Mouse (Mus musculus) kidney, embryonic 14.5 days (tissue): ENCODE data around the gene Rmnd5b. TPM values are rescaled to one million over a fixed set of nuclear protein-coding genes. Genes with fewer than 3 reads are reported as not detected.
"Not testable (repeated sequence)": the region's sequence is repeated elsewhere in the genome, so short reads cannot be mapped to it uniquely, and the experiment has no call there.

Experiments
- ATAC-seq: fragments of 200-750 bp; cut with Nextera tagmentation; 2 replicates; pipeline ENCODE4 v1.8.0; 2017; ENCODE audit warnings: moderate number of reproducible peaks, mild to moderate bottlenecking, moderate TSS enrichment, moderate library complexity; ENCODE audit not compliant: low FRiP score, low TSS enrichment
- H3K27ac ChIP-seq: fragments of 300-500 bp; sonication (generic); 2 replicates; pipeline ENCODE4 v1.5.1; 2014; ENCODE audit warnings: low read depth, mild to moderate bottlenecking, low read length, moderate library complexity, mixed read lengths
- H3K27me3 ChIP-seq: fragments of 300-500 bp; sonication (generic); 2 replicates; pipeline ENCODE4 v1.6.1; 2014; ENCODE audit warnings: mild to moderate bottlenecking, low read length; ENCODE audit not compliant: control insufficient read depth, insufficient read depth
- H3K36me3 ChIP-seq: fragments of 300-500 bp; sonication (generic); 2 replicates; pipeline ENCODE4 v1.6.1; 2014; ENCODE audit warnings: low read length, mixed read lengths; ENCODE audit not compliant: control insufficient read depth, insufficient read depth
- H3K4me1 ChIP-seq: fragments of 300-500 bp; sonication (generic); 2 replicates; pipeline ENCODE4 v1.6.1; 2014; ENCODE audit warnings: low read length, mixed read lengths; ENCODE audit not compliant: control insufficient read depth, insufficient read depth
- H3K4me2 ChIP-seq: fragments of 300-500 bp; sonication (generic); replicated peaks from 2 replicates; pipeline ENCODE4 v1.6.1; 2014; ENCODE audit warnings: low read depth, mild to moderate bottlenecking, low read length
- H3K4me3 ChIP-seq: fragments of 300-500 bp; sonication (generic); 2 replicates; pipeline ENCODE4 v1.5.1; 2014; ENCODE audit warnings: mild to moderate bottlenecking, low read length
- H3K9ac ChIP-seq: fragments of 300-500 bp; sonication (generic); 2 replicates; pipeline ENCODE4 v1.6.1; 2014; ENCODE audit warnings: low read depth, mild to moderate bottlenecking, low read length, moderate library complexity
- H3K9me3 ChIP-seq: fragments of 300-500 bp; sonication (generic); 2 replicates; pipeline ENCODE4 v1.6.1; 2016; ENCODE audit warnings: low read length; ENCODE audit not compliant: control insufficient read depth
- WGBS: fragments of 180-500 bp; shearing (Covaris S2); extraction: QIAGEN DNeasy Blood & Tissue Kit; methylation state at CpG from one replicate; pipeline ENCODE4 v1.1.7; 2014; 5-methylcytosine and 5-hydroxymethylcytosine counted together
- polyA plus RNA-seq: library from polyadenylated mRNA; unstranded; fragments of >200 nt; fragmentation: Nextera tagmentation; extraction: Ambion mirVana; gene quantifications from 2 replicates; pipeline ENCODE4 v1.2.1, GENCODE M21; 2014

The Rmnd5b gene
- polyA plus RNA-seq, 1 experiment from 2014 or later = 48.7 TPM

DNA sequence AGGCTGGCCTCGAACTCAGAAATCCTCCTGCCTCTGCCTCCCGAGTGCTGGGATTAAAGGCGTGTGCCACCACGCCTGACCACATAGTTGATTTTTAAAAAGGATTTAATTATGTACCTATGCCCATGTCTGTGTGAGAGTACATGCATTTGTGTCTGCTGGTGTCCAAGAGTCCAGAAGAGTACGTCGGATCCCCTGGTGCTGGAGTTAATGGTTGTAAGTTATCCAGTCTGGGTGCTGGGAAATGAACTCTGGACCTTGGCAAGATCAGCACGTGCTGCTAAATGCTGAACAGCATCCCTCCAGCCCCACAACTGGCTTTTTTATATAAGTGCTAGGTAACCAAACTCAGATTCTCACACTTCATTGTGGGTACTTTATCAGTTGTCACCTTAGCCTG is 35.1 kb upstream of the Rmnd5b start:
- Histone ChIP-seq H3K27me3 (no peaks in the 10 kb centered on the region), H3K9ac (no peak overlapping the region), H3K36me3 (no peaks in the 10 kb centered on the region), H3K4me2 (no peak overlapping the region), H3K4me3 (no peak overlapping the region), H3K4me1 (no peaks in the 10 kb centered on the region), H3K27ac (no peak overlapping the region), H3K9me3 (no peaks in the 10 kb centered on the region)
- 90% methylated on average over 7 of the region's 7 CpGs for WGBS
- no peak for ATAC-seq

DNA sequence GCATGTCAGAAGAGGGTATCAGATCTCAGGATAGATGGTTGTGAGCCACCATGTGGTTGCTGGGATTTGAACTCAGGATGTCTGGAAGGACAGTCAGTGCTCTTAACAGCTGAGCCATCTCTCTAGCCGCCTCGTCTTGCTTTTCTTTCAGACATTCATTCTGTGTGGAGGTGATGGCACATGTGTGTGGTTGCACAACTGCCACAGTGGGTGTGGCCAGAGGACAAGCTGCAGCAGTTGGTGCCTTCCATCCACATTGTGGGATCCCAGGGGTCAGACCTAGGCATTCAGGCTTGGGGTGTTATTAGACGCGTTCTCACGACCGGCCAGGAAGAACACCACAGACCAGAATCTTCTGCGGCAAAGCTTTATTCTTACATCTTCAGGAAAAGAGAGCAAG is 29.1 kb upstream of the Rmnd5b start:
- ATAC-seq, H3K4me1 ChIP-seq, H3K4me2 ChIP-seq, H3K9me3 ChIP-seq, H3K27ac ChIP-seq, H3K27me3 ChIP-seq, H3K4me3 ChIP-seq, H3K36me3 ChIP-seq, H3K9ac ChIP-seq: not testable (repeated sequence)
- 96% methylated on average over 7 of the region's 7 CpGs for WGBS

DNA sequence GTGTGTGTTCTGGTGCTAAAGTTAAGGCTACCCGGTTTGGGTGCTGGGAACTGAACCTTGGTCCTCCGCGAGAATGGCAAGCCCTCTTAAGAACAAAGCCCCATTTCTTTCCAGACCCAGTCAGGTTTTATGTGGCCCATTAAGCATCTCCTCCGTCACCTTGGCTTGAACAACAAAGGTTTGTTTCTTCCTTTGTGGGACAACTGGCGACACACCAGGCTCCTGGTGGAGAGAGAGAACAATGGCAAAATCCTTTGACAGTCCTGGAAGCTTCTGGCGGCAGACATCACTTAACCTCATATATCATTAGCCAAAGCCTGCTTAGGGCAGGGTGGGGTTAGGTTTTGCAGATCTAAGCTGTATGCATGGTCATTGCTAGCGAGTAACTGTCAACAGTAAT is 26.9 kb upstream of the Rmnd5b start:
- no peaks in the 10 kb centered on the region for H3K36me3 ChIP-seq
- no peak overlapping the region for H3K27ac ChIP-seq
- H3K4me3 ChIP-seq = no peak overlapping the region
- ATAC-seq = no peak
- H3K4me2 ChIP-seq = no peak overlapping the region
- WGBS = 82% methylated on average over 7 of the region's 7 CpGs
- no peak overlapping the region for H3K9ac ChIP-seq
- peaks cover 4% of the 10 kb centered on the region; the same call in 1 of the 2 replicates for H3K4me1 ChIP-seq
- H3K9me3 ChIP-seq = no peaks in the 10 kb centered on the region
- no peaks in the 10 kb centered on the region for H3K27me3 ChIP-seq

GRCm38 (mm10) chr11:51661867-51662365 is 26.2 kb upstream of the Rmnd5b start:
- no peaks in the 10 kb centered on the region for H3K36me3 ChIP-seq
- H3K4me2 ChIP-seq = no peak overlapping the region
- H3K27me3 ChIP-seq = no peaks in the 10 kb centered on the region
- H3K27ac ChIP-seq = no peak overlapping the region
- no peak overlapping the region for H3K9ac ChIP-seq
- no peak overlapping the region for H3K4me3 ChIP-seq
- no peaks in the 10 kb centered on the region for H3K9me3 ChIP-seq
- peaks cover 4% of the 10 kb centered on the region; the same call in 1 of the 2 replicates for H3K4me1 ChIP-seq
- no peak for ATAC-seq
- 81% methylated on average over 16 of the region's 16 CpGs for WGBS

GRCm38 (mm10) chr11:51658705-51659104 is 23.0 kb upstream of the Rmnd5b start:
- no peak overlapping the region for H3K4me3 ChIP-seq
- no peaks in the 10 kb centered on the region for H3K27me3 ChIP-seq
- H3K9ac ChIP-seq = no peak overlapping the region
- no peak overlapping the region for H3K4me2 ChIP-seq
- no peak for ATAC-seq
- H3K36me3 ChIP-seq = no peaks in the 10 kb centered on the region
- 57% methylated on average over 6 of the region's 6 CpGs for WGBS
- H3K9me3 ChIP-seq = no peaks in the 10 kb centered on the region
- peaks cover 4% of the 10 kb centered on the region; the same call in 1 of the 2 replicates for H3K4me1 ChIP-seq
- no peak overlapping the region for H3K27ac ChIP-seq

DNA sequence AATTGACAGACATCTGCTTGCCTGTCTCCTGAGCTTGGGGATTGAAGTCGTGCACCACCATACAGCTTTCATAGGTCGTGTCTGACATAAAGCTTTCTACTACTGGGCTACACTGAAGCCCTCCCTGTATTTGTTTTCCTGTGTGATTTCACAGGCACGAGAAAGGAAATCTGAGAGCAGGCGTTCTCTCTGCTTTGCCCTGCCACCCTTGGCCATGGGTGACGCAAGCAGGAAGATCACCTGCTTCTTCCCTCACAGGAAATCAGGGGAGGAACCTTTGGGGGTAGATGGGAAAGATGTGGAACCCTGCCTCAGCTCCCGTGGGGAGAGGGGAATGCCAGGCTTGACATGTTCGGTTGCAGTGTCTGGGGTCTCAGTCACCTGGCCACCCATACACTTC is 22.6 kb upstream of the Rmnd5b start:
- WGBS = 39% methylated on average over 7 of the region's 7 CpGs
- no peaks in the 10 kb centered on the region for H3K27me3 ChIP-seq
- no peak overlapping the region for H3K27ac ChIP-seq
- H3K9ac ChIP-seq = no peak overlapping the region
- H3K36me3 ChIP-seq = no peaks in the 10 kb centered on the region
- ATAC-seq = no peak
- no peak overlapping the region for H3K4me2 ChIP-seq
- no peak overlapping the region for H3K4me3 ChIP-seq
- no peaks in the 10 kb centered on the region for H3K9me3 ChIP-seq
- peaks cover 4% of the 10 kb centered on the region; the same call in 1 of the 2 replicates for H3K4me1 ChIP-seq

- 44% methylated on average over 10 of the region's 10 CpGs for WGBS
- Histone ChIP-seq H3K27me3 (no peaks in the 10 kb centered on the region), H3K9me3 (no peaks in the 10 kb centered on the region), H3K27ac (peak overlapping the region; percentile 13; the same call in 1 of the 2 replicates), H3K4me2 (no peak overlapping the region), H3K36me3 (no peaks in the 10 kb centered on the region), H3K9ac (no peak overlapping the region), H3K4me3 (no peak overlapping the region), H3K4me1 (peaks cover 4% of the 10 kb centered on the region; the same call in 1 of the 2 replicates)
- peak; percentile 41 for ATAC-seq
Measured at GRCm38 (mm10) chr11:51656798-51657521, 21.3 kb upstream of the Rmnd5b start.

GRCm38 (mm10) chr11:51654891-51655290 is 19.2 kb upstream of the Rmnd5b start:
- no peak overlapping the region for H3K27ac ChIP-seq
- H3K9me3 ChIP-seq = no peaks in the 10 kb centered on the region
- peaks cover 4% of the 10 kb centered on the region; the same call in 1 of the 2 replicates for H3K4me1 ChIP-seq
- H3K4me3 ChIP-seq = no peak overlapping the region
- H3K36me3 ChIP-seq = no peaks in the 10 kb centered on the region
- 95% methylated on average over 3 of the region's 3 CpGs for WGBS
- no peak for ATAC-seq
- no peak overlapping the region for H3K4me2 ChIP-seq
- H3K9ac ChIP-seq = no peak overlapping the region
- no peaks in the 10 kb centered on the region for H3K27me3 ChIP-seq

DNA sequence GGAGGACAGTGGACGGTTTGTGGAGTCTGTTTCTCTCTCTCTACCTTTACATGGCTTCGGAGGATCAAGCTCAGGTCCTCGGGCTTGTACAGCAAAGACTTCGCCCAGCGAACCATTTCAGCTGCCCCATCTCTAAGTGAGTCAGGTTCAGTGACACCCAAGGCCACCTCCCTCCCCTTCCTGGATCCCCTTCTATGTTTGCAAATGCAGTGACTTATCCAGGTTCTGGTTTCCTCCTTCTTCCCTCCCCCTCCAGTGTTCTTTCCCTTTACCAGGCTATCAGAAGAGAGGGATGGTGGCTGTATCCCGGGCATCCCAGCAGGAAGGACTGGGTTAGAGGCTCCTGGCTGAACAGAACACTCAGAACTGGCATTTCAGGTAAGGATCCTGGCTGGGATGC is 18.0 kb upstream of the Rmnd5b start:
- H3K27me3 ChIP-seq = no peaks in the 10 kb centered on the region
- no peak overlapping the region for H3K4me3 ChIP-seq
- ATAC-seq = no peak
- no peak overlapping the region for H3K27ac ChIP-seq
- H3K4me2 ChIP-seq = no peak overlapping the region
- peaks cover 13% of the 10 kb centered on the region; the same call in 1 of the 2 replicates for H3K4me1 ChIP-seq
- WGBS = 77% methylated on average over 6 of the region's 6 CpGs
- H3K36me3 ChIP-seq = no peaks in the 10 kb centered on the region
- no peak overlapping the region for H3K9ac ChIP-seq
- H3K9me3 ChIP-seq = no peaks in the 10 kb centered on the region
